Mouse (Mus musculus) embryo, embryonic 11.5 days (tissue): ENCODE data around the gene Btbd8.

Source experiments
- DNase-seq: peaks from one replicate; pipeline ENCODE4 v3.0.0-alpha.2; 2012; ENCODE audit warnings: low read depth, low spot score

Btbd8 gene

GRCm38 (mm10) chr5:107516087-107516486, 78.3 kb downstream of the Btbd8 start:
- DNase-seq = no peak

- no peak for DNase-seq
Measured at GRCm38 (mm10) chr5:107518602-107519001, 80.8 kb downstream of the Btbd8 start.

GRCm38 (mm10) chr5:107521386-107521785, 83.6 kb downstream of the Btbd8 start:
- DNase-seq = no peak

DNA sequence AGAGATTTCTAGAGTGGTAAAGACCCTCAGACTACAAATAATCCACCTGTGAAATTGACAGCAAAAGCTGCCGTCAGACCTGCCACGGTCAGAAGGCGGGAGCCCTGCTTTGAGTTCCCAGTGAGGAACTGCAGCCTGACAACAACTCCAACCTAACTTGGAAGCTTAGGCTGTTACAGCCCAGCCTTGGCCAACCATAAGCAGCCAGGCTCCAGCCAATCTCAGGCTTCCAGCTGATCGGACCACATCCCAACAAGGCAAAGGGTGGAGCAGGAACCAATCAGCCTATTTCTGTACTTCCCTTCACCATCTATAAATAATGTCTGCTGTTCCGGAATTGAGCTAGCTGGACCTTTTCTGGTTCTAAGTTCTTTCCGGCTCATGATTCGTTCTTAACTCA, 84.1 kb downstream of the Btbd8 start:
- DNase-seq = no peak

GRCm38 (mm10) chr5:107524281-107524680, 86.5 kb downstream of the Btbd8 start:
- no peak for DNase-seq

GRCm38 (mm10) chr5:107528856-107529255, 91.1 kb downstream of the Btbd8 start:
- no peak for DNase-seq

DNA sequence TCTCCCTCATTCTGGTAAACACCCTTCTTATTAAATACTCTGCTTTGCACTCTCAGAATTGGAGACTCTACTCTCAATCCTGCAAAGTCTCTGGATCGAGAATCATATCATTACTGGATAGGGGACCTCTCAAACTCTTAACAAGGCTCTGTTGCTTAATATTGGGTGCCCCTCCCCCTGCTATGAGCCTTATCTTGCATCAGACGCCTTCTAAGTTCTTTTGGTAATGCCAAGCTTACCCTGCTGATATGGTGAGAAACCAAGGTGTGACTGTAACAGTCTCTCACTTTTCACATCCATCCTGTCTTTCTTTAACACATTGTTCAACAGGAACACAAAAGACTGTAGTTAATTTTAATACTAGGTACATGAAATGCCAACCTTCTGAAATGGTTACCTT, 95.8 kb downstream of the Btbd8 start:
- no peak for DNase-seq

DNA sequence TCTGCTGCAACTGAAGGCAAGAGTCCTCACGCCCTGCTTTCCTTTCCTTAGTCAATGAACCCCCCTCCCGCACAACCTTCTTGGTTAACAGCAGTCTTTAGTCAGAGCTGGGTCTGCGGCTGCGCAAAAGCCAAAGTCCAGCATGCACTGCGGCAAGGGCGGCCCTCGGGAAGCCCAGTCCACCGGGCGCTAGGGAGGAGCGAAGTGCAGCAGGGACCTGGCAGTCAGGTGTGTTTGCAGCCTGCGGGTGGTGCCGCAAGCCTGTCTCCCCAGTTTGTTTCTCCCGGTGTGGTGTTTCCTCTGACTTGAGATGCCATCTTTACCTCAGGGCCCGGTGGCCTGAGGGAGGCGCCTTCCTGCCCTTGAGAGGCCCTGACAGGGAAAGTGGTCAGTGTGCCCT, 96.8 kb downstream of the Btbd8 start, which contains the start of gene 1700028K03Rik:
TSS of gene 1700028K03Rik (plus strand) at position 129 of the 400 bp plus-strand sequence.
- DNase-seq = no peak

GRCm38 (mm10) chr5:107541696-107542095, 103.9 kb downstream of the Btbd8 start:
- DNase-seq = no peak

DNA sequence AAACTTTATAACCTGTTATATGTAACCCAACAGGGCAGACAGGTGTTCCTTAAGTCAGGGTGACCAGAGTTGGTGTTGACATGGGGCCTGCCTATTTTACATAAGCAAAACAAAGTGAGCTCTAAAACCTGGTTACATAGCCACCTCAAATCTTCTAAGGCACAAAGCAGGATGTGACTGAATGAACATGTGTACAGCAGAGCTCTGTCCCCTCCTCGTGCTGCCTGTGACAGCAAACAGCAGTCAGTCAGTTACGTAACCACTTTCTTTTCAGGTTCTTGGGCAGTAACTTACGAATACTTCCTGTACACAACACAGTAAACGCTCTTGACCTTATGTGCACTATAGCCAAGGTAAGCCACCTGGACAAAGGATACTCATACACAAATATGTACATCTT, 108.1 kb downstream of the Btbd8 start:
- DNase-seq = no peak

DNA sequence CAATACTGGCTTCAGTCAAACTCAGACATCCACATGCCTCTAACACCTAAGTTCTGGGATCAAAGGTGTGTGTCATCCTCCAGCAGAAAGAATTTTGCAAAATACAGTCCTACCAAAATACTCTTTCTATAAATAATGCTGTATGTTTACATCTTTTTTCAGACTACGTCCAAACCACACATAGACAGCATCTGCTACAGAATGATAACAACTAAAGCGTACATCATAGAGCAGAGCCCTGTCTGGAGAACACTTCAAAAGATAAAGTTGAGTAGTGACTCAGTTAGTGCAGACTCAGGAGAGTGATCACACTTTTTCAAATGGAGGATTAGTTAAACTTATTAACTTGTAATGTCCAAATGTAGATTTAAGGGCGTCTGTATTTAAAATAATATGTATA, 110.2 kb downstream of the Btbd8 start:
- no peak for DNase-seq

DNA sequence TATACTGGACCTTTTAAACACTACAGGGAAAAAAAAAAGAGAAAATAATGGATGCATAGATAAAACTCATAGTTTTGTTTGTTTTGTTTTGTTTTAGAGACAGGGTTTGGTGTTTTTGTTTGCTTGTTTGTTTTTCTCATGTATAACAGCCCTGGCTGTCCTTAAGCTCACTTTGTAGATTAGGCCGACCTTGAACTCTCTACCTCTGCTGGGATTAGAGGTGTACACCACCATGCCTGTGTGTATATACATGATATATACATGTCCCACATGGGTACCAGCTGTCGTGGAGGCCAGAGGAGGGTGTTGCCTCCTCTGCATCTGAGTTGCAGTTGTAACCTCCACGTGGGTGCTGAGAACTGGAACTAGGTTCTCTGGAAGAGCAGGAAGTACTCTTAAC, 110.6 kb downstream of the Btbd8 start:
- no peak for DNase-seq

DNA sequence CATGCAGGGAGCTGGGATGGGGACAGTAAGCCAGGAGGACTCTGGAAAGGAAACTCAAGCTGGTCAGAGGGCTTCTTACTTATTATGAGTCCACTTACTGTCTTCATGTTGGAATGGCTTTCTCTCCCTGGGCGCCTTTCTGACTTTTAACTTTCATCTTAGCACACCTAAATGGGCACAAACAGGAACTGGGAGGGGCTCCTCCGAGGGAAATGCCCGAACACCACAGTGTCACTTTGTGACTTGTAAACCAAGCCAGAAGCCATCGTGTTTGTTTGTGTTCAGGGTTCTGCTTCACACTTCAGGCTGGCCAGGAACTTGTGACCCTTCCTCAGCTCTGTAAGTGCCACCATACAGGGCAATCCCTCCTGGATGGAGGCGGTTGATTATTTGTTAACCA, 116.5 kb downstream of the Btbd8 start:
- no peak for DNase-seq

DNA sequence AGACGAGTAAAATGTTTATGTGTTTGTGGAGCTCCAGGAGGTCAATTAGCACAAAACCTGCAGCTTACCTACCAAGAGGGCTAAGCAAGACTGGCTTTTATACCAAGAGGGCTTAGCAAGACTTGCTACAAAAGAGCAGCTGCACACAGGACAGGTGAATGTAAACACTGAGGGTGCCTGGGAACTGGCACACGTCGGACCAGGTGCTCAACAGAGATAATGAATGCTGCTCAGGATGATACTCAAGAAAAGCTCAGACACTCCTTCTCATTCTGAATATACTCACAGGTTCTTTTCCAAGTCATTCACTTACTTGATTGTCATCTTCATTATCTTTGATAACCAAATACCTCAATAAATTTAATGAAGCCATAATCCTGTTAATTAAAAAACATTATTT, 119.2 kb downstream of the Btbd8 start:
- no peak for DNase-seq
